Mouse (Mus musculus): ENCODE data around the gene Gm10382. TPM values are rescaled to one million over a fixed set of nuclear protein-coding genes. Genes with fewer than 3 reads are reported as not detected.
"Not testable (repeated sequence)": the region's sequence is repeated elsewhere in the genome, so short reads cannot be mapped to it uniquely, and the experiment has no call there.

Gene Gm10382
- polyA plus RNA-seq, 1 experiment from 2014 or later: 0.36 TPM

DNA sequence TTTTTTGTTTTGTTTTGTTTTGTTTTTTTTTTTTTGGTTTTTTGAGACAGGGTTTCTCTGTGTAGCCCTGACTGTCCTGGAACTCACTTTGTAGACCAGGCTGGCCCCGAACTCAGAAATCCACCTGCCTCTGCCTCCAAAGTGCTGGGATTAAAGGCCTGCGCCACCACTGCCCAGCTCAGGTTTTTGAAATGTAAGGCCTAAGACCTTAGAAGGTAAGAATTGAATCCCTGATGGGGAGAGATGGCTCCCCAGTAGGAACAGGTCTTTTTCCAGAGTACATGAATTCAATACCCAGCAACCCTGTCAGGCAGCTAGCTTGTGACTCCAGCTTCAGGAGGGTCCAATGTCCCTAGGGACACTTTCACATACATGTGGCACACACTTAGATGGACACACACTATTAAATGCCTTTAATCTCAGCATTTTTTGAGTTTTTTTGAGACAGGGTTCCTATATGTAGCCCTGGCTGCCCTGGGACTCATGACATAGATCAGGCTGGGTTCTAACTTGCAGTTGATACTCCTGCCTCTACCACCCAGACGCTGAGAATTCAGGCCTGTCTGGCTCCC is 1.9 kb downstream of the Gm10382 start:
- H3K9ac ChIP-seq (ENCODE audit: low read length): no peak overlapping the region
- no peak for ATAC-seq (ENCODE audit: low read depth)
- 0 out of 2 replicates have a peak, but pooled peaks cover 2% of the 10 kb centered on the region for H3K36me3 ChIP-seq (ENCODE audit: control insufficient read depth, insufficient read depth, low read length)
- no peak overlapping the region for H3K4me2 ChIP-seq (ENCODE audit: low read depth, low read length)
- H3K27me3 ChIP-seq (ENCODE audit: control insufficient read depth, insufficient read depth, low read depth, low read length): no peaks in the 10 kb centered on the region
- peaks cover 39% of the 10 kb centered on the region for H3K4me1 ChIP-seq (replicated peaks; ENCODE audit: control insufficient read depth, insufficient read depth, low read length)
- H3K27ac ChIP-seq (ENCODE audit: low read length): peak overlapping the region; percentile 100
- H3K9me3 ChIP-seq (ENCODE audit: control insufficient read depth, low read length): no peaks in the 10 kb centered on the region
- WGBS: 85% methylated on average over 3 of the region's 3 CpGs
- no peak overlapping the region for H3K4me3 ChIP-seq (ENCODE audit: low read length)

DNA sequence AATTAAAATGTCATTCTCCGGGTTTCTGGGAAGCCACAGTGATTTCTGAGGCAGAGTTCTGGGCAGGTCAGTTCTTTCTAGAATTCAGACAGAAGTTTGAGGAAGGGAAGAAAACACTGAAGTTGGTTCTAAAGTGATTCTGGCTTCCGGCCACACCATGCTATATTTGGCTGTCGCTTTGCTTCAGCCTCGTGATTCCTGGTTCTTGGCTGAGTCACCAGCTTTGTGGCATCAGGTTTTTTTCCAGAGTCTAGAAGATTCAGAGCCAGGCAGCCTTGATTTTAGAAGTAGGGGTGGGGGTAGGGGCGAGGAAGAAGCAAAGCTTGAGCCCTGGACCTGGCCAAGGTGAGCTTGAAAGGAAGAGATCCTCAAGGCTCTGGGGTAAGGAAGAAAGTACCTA is 2.5 kb downstream of the Gm10382 start:
- Histone ChIP-seq H3K4me2 (ENCODE audit: low read depth, low read length) (no peak overlapping the region), H3K4me3 (ENCODE audit: low read length) (no peak overlapping the region), H3K4me1 (replicated peaks; ENCODE audit: control insufficient read depth, insufficient read depth, low read length) (peaks cover 39% of the 10 kb centered on the region), H3K9me3 (ENCODE audit: control insufficient read depth, low read length) (no peaks in the 10 kb centered on the region), H3K27me3 (ENCODE audit: control insufficient read depth, insufficient read depth, low read depth, low read length) (no peaks in the 10 kb centered on the region), H3K9ac (ENCODE audit: low read length) (0 out of 2 replicates have a peak overlapping the region, but pooled peaks have one; percentile 25), H3K36me3 (ENCODE audit: control insufficient read depth, insufficient read depth, low read length) (0 out of 2 replicates have a peak, but pooled peaks cover 2% of the 10 kb centered on the region), H3K27ac (ENCODE audit: low read length) (peak overlapping the region; percentile 100)
- WGBS: 47% methylated on average over 5 of the region's 5 CpGs
- no peak for ATAC-seq (ENCODE audit: low read depth)

DNA sequence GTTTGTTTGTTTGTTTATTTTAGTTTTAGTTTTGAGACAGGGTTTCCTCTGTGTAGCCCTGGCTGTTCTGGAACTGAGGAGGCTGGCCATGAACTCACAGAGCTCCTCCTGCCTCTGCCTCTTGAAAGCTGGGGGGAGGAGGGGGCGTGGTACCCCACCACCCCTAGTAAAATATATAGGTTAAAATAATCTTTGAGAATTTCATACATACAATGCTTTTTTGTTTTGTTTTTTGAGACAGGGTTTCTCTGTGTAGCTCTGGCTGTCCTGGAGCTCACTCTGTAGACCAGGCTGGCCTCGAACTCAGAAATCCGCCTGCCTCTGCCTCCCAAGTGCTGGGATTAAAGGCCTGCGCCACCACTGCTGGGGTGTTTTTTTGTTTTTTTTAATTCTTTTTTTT is 3.1 kb downstream of the Gm10382 start:
- not testable (repeated sequence) for H3K9ac ChIP-seq (ENCODE audit: low read length); H3K4me2 ChIP-seq (ENCODE audit: low read depth, low read length); H3K36me3 ChIP-seq (ENCODE audit: control insufficient read depth, insufficient read depth, low read length); ATAC-seq (ENCODE audit: low read depth); H3K9me3 ChIP-seq (ENCODE audit: control insufficient read depth, low read length); H3K27me3 ChIP-seq (ENCODE audit: control insufficient read depth, insufficient read depth, low read depth, low read length); H3K4me3 ChIP-seq (ENCODE audit: low read length)
- peaks cover 39% of the 10 kb centered on the region for H3K4me1 ChIP-seq (replicated peaks; ENCODE audit: control insufficient read depth, insufficient read depth, low read length)
- H3K27ac ChIP-seq (ENCODE audit: low read length): peak overlapping the region; percentile 100
- 92% methylated on average over 4 of the region's 4 CpGs for WGBS

GRCm38 (mm10) chr5:125392618-125392976 is 3.5 kb downstream of the Gm10382 start:
- no peaks in the 10 kb centered on the region for H3K9me3 ChIP-seq (ENCODE audit: control insufficient read depth, low read length)
- WGBS: 18% methylated on average over 1 of the region's 1 CpGs
- no peaks in the 10 kb centered on the region for H3K27me3 ChIP-seq (ENCODE audit: control insufficient read depth, insufficient read depth, low read depth, low read length)
- peak overlapping the region; percentile 49 for H3K4me3 ChIP-seq (ENCODE audit: low read length)
- ATAC-seq (ENCODE audit: low read depth): peak; percentile 5; the same call in 1 of the 2 replicates
- peak overlapping the region; percentile 100 for H3K27ac ChIP-seq (ENCODE audit: low read length)
- peak overlapping the region; percentile 56 for H3K4me2 ChIP-seq (ENCODE audit: low read depth, low read length)
- H3K36me3 ChIP-seq (ENCODE audit: control insufficient read depth, insufficient read depth, low read length): 0 out of 2 replicates have a peak, but pooled peaks cover 2% of the 10 kb centered on the region
- H3K4me1 ChIP-seq (replicated peaks; ENCODE audit: control insufficient read depth, insufficient read depth, low read length): peaks cover 39% of the 10 kb centered on the region
- peak overlapping the region; percentile 67 for H3K9ac ChIP-seq (ENCODE audit: low read length)

DNA sequence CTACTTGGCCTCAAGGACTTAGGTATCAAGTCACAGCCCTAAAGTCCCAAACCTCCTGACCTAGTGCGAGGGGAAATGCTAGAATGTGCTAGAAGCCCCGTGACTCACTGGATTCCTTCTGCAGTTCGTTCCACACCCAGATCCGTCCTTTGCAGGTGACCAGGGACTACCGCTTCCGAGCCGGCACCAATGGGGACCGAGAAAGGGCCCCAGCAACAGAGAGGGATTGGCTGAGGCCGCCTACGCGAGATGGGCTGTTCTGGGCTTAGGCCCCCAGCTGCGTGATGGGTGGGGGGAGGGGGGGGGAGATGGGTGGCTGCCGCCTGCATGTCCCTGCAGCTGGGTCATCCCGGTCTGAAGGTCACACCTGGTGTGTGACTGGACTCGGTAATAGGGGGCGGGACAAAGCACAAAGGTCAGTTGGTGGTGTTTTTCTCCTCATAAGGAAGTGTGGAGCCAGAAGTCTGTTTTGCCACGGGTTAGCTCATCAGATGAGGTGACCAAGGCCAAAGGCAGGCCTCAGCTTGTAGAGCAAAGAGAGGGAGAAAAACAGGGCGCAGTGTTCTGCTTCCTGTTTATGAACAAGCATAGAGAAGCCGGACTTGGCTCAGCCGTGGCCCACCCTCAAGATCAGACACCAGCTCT is 4.0 kb downstream of the Gm10382 start:
- Histone ChIP-seq H3K4me3 (ENCODE audit: low read length) (peak overlapping the region; percentile 49), H3K9ac (ENCODE audit: low read length) (peak overlapping the region; percentile 67), H3K9me3 (ENCODE audit: control insufficient read depth, low read length) (no peaks in the 10 kb centered on the region), H3K36me3 (ENCODE audit: control insufficient read depth, insufficient read depth, low read length) (0 out of 2 replicates have a peak, but pooled peaks cover 2% of the 10 kb centered on the region), H3K4me1 (replicated peaks; ENCODE audit: control insufficient read depth, insufficient read depth, low read length) (peaks cover 39% of the 10 kb centered on the region), H3K27me3 (ENCODE audit: control insufficient read depth, insufficient read depth, low read depth, low read length) (no peaks in the 10 kb centered on the region), H3K4me2 (ENCODE audit: low read depth, low read length) (peak overlapping the region; percentile 56), H3K27ac (ENCODE audit: low read length) (peak overlapping the region; percentile 100)
- peak; percentile 94 for ATAC-seq (ENCODE audit: low read depth)
- WGBS: under 1% methylated on average over 19 of the region's 20 CpGs

- WGBS: 5% methylated on average over 22 of the region's 25 CpGs
- Histone ChIP-seq H3K27me3 (ENCODE audit: control insufficient read depth, insufficient read depth, low read depth, low read length) (no peaks in the 10 kb centered on the region), H3K9me3 (ENCODE audit: control insufficient read depth, low read length) (no peaks in the 10 kb centered on the region), H3K27ac (ENCODE audit: low read length) (peak overlapping the region; percentile 100), H3K4me1 (replicated peaks; ENCODE audit: control insufficient read depth, insufficient read depth, low read length) (peaks cover 35% of the 10 kb centered on the region), H3K36me3 (ENCODE audit: control insufficient read depth, insufficient read depth, low read length) (no peaks in the 10 kb centered on the region), H3K4me2 (ENCODE audit: low read depth, low read length) (peak overlapping the region; percentile 56), H3K9ac (ENCODE audit: low read length) (peak overlapping the region; percentile 67), H3K4me3 (ENCODE audit: low read length) (peak overlapping the region; percentile 49)
- 0 out of 2 replicates have a peak, but pooled peaks have one; percentile 23 for ATAC-seq (ENCODE audit: low read depth)
Measured at GRCm38 (mm10) chr5:125393622-125394603, 4.8 kb downstream of the Gm10382 start.

GRCm38 (mm10) chr5:125395008-125395407 is 5.9 kb downstream of the Gm10382 start:
- 55% methylated on average over 3 of the region's 3 CpGs for WGBS
- no peak for ATAC-seq (ENCODE audit: low read depth)

GRCm38 (mm10) chr5:125400903-125401302 is 11.8 kb downstream of the Gm10382 start:
- no peak overlapping the region for H3K4me3 ChIP-seq (ENCODE audit: low read length)
- no peak overlapping the region for H3K4me2 ChIP-seq (ENCODE audit: low read depth, low read length)
- no peak overlapping the region for H3K9ac ChIP-seq (ENCODE audit: low read length)
- no peak for ATAC-seq (ENCODE audit: low read depth)
- WGBS: 38% methylated on average over 7 of the region's 7 CpGs
- no peaks in the 10 kb centered on the region for H3K36me3 ChIP-seq (ENCODE audit: control insufficient read depth, insufficient read depth, low read length)
- H3K27ac ChIP-seq (ENCODE audit: low read length): no peak overlapping the region
- H3K27me3 ChIP-seq (ENCODE audit: control insufficient read depth, insufficient read depth, low read depth, low read length): no peaks in the 10 kb centered on the region
- H3K9me3 ChIP-seq (ENCODE audit: control insufficient read depth, low read length): no peaks in the 10 kb centered on the region
- H3K4me1 ChIP-seq (replicated peaks; ENCODE audit: control insufficient read depth, insufficient read depth, low read length): 0 out of 2 replicates have a peak, but pooled peaks cover 3% of the 10 kb centered on the region

More at GRCm38 (mm10) chr5:125395008-125395407, 5.9 kb downstream of the Gm10382 start:
- no peaks in the 10 kb centered on the region for H3K36me3 ChIP-seq (ENCODE audit: control insufficient read depth, insufficient read depth, low read length)
- no peak overlapping the region; the same call in 1 of the 2 replicates for H3K9ac ChIP-seq (ENCODE audit: low read length)
- H3K9me3 ChIP-seq (ENCODE audit: control insufficient read depth, low read length): no peaks in the 10 kb centered on the region
- peaks cover 35% of the 10 kb centered on the region for H3K4me1 ChIP-seq (replicated peaks; ENCODE audit: control insufficient read depth, insufficient read depth, low read length)
- peak overlapping the region; percentile 100; the same call in 1 of the 2 replicates for H3K27ac ChIP-seq (ENCODE audit: low read length)
- peak overlapping the region; percentile 56 for H3K4me2 ChIP-seq (ENCODE audit: low read depth, low read length)
- H3K27me3 ChIP-seq (ENCODE audit: control insufficient read depth, insufficient read depth, low read depth, low read length): no peaks in the 10 kb centered on the region
- no peak overlapping the region for H3K4me3 ChIP-seq (ENCODE audit: low read length)
